Mouse (Mus musculus): Measurements from ENCODE around the gene Yif1a. TPM values are rescaled to one million over a fixed set of nuclear protein-coding genes. Genes with fewer than 3 reads are reported as not detected.

The Yif1a gene
- 65.4 and 78.0 TPM in 2 replicates for polyA plus RNA-seq (2016; fragmentation: Nextera tagmentation; extraction: Ambion mirVana)

- H3K4me1 ChIP-seq = peaks cover 27% of the 10 kb centered on the region
- H3K9me3 ChIP-seq (replicated peaks) = no peaks in the 10 kb centered on the region
- peak; percentile 98 for DNase-seq (ENCODE audit: low spot score)
- peaks cover 31% of the 10 kb centered on the region for H3K36me3 ChIP-seq
- H3K27me3 ChIP-seq (ENCODE audit: low read depth, poor library complexity, severe bottlenecking) = peaks cover 39% of the 10 kb centered on the region
- peak within 1 kb of the TSS; percentile 85 for H3K4me3 ChIP-seq
- peak within 1 kb of the TSS; percentile 83 for H3K27ac ChIP-seq
- under 1% methylated on average over 58 of the region's 58 CpGs for WGBS
Observed at GRCm38 (mm10) chr19:5087884-5088728, at the start of gene Yif1a. Gene Yif1a (plus strand): TSS chr19:5088538.

DNA sequence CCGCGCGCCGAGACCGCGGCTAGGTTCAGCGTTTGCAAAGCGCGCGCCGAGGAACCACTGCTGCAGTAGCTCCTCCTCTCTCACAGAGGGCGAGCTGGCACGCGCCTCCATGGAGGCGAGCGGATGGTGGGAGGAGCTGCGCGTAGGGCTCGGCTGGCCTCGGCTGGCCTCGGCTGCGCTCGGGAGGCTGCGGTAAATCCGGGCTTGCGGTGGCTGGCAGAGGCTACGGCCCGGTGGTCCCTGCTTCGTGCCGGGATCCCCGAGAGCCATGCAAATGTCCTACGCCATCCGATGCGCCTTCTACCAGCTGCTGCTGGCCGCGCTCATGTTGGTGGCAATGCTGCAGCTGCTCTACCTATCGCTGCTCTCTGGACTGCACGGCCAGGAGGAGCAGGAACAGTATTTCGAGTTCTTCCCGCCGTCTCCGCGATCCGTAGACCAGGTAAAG is 49.6 kb upstream of the Yif1a start, which contains the start of the genes B4gat1 and AC124502.3:
Gene B4gat1, plus strand, starts transcription at position 118 of the 448 bp plus-strand sequence.
Gene AC124502.3, plus strand, starts transcription at position 183 of the 448 bp plus-strand sequence.
- DNase-seq (ENCODE audit: low spot score) = peak; percentile 90
- Histone ChIP-seq H3K4me3 (peak within 1 kb of the TSS; percentile 91), H3K27me3 (ENCODE audit: low read depth, poor library complexity, severe bottlenecking) (no peaks in the 10 kb centered on the region), H3K9me3 (replicated peaks) (no peaks in the 10 kb centered on the region), H3K36me3 (peaks cover 7% of the 10 kb centered on the region), H3K27ac (peak within 1 kb of the TSS; percentile 94), H3K4me1 (peaks cover 46% of the 10 kb centered on the region)
- 0% methylated on average over 44 of the region's 44 CpGs for WGBS

DNA sequence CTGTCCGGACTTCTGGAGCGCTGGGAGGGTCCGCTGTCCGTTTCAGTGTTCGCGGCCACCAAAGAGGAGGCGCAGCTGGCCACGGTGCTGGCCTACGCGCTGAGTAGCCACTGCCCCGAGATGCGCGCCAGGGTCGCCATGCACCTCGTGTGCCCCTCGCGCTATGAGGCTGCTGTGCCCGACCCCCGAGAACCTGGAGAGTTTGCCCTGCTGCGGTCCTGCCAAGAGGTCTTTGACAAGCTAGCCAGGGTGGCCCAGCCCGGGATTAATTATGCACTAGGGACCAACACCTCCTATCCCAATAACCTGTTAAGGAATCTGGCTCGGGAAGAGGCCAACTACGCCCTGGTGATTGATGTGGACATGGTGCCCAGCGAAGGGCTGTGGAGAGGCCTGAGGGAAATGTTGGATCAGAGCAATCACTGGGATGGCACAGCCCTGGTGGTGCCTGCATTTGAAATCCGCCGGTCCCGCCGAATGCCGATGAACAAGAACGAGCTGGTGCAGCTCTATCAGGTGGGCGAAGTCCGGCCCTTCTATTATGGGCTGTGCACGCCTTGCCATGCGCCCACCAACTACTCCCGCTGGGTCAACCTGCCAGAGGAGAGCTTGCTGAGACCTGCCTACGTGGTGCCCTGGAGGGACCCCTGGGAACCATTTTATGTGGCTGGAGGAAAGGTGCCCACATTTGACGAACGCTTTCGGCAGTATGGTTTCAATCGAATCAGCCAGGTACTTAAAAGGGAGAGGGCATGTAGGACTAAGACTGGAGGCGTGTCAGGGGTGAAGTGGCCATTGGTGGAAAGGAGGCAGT is 48.8 kb upstream of the Yif1a start:
- H3K27me3 ChIP-seq (ENCODE audit: low read depth, poor library complexity, severe bottlenecking) = no peaks in the 10 kb centered on the region
- peak; percentile 62 for DNase-seq (ENCODE audit: low spot score)
- H3K4me1 ChIP-seq = peaks cover 46% of the 10 kb centered on the region
- no peaks in the 10 kb centered on the region for H3K9me3 ChIP-seq (replicated peaks)
- 12% methylated on average over 41 of the region's 41 CpGs for WGBS
- peak overlapping the region; percentile 94 for H3K27ac ChIP-seq
- peaks cover 14% of the 10 kb centered on the region for H3K36me3 ChIP-seq
- H3K4me3 ChIP-seq = peak overlapping the region; percentile 91

DNA sequence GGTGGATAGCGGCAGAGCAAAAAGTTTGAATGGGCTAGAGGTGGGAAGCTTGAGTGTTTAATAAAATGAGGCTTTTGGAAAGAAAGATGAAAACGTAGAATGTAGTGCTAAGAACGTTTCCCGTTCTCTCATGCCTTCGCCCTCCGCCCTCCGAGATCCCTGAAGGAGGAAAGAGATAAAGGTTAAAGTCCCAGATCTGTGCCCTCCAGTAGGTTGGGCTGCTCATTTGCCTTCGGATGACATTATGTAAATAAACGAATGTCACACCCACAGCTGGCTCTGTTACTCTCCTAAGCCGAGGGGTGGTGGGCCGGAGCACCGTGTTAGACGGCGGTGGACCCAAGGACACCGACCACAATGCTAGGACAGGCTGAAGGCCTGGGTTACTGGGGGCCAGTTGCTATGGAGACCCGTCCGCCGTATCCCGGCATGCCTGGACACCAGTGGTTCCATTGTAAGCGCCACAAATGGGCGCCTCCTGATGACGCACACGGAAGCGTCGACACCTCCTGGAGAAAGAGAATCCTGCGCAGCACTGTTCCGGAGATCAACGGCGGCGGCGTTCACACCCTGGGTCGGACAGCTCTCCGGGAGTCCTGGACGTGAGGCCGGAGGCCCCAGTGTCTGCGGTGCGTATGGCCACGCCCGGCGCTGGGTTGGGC is 47.3 kb upstream of the Yif1a start, which contains the start of gene Brms1:
Gene Brms1, plus strand, starts transcription at position 493 of the 662 bp plus-strand sequence.
- peaks cover 46% of the 10 kb centered on the region for H3K4me1 ChIP-seq
- WGBS = 10% methylated on average over 40 of the region's 40 CpGs
- H3K9me3 ChIP-seq (replicated peaks) = no peaks in the 10 kb centered on the region
- DNase-seq (ENCODE audit: low spot score) = peak; percentile 96
- H3K27me3 ChIP-seq (ENCODE audit: low read depth, poor library complexity, severe bottlenecking) = no peaks in the 10 kb centered on the region
- peaks cover 17% of the 10 kb centered on the region for H3K36me3 ChIP-seq
- H3K4me3 ChIP-seq = peak within 1 kb of the TSS; percentile 91
- peak within 1 kb of the TSS; percentile 81 for H3K27ac ChIP-seq

DNA sequence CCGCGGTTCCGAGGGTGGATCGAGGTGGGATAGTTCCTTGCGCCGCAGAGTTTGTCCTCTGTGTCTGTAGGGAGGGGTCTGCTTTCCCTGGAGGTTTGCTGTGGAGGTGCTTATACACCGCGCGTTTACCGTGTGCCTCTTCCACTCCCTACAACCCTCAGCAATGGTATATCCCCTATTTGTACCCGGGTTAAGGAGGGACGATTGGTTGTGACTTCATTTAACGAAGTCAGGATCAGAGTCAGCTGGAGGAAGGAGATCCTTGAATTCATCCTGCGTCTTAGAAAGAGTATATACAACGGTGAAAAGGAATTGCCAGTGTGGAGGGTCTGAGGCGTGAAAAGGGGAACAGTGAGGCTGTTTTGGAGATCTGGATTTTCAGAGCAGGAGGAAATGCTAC is 46.8 kb upstream of the Yif1a start:
- WGBS = 2% methylated on average over 16 of the region's 16 CpGs
- Histone ChIP-seq H3K27me3 (ENCODE audit: low read depth, poor library complexity, severe bottlenecking) (no peaks in the 10 kb centered on the region), H3K36me3 (peaks cover 23% of the 10 kb centered on the region), H3K27ac (peak overlapping the region; percentile 81), H3K4me1 (peaks cover 46% of the 10 kb centered on the region), H3K9me3 (replicated peaks) (no peaks in the 10 kb centered on the region), H3K4me3 (peak overlapping the region; percentile 91)
- no peak for DNase-seq (ENCODE audit: low spot score)

GRCm38 (mm10) chr19:5045531-5045930 is 42.8 kb upstream of the Yif1a start:
- 83% methylated on average over 4 of the region's 4 CpGs for WGBS
- H3K36me3 ChIP-seq = peaks cover 58% of the 10 kb centered on the region

GRCm38 (mm10) chr19:5048138-5049056 is 39.9 kb upstream of the Yif1a start:
- H3K36me3 ChIP-seq = peaks cover 58% of the 10 kb centered on the region
- no peak overlapping the region for H3K27ac ChIP-seq
- peaks cover 38% of the 10 kb centered on the region for H3K4me1 ChIP-seq
- no peak for DNase-seq (ENCODE audit: low spot score)
- no peaks in the 10 kb centered on the region for H3K9me3 ChIP-seq (replicated peaks)
- no peak overlapping the region for H3K4me3 ChIP-seq
- H3K27me3 ChIP-seq (ENCODE audit: low read depth, poor library complexity, severe bottlenecking) = peaks cover 40% of the 10 kb centered on the region
- WGBS = 90% methylated on average over 14 of the region's 14 CpGs

More at GRCm38 (mm10) chr19:5045531-5045930, 42.8 kb upstream of the Yif1a start:
- peaks cover 31% of the 10 kb centered on the region for H3K4me1 ChIP-seq
- no peak overlapping the region for H3K27ac ChIP-seq
- no peaks in the 10 kb centered on the region for H3K9me3 ChIP-seq (replicated peaks)
- H3K4me3 ChIP-seq = no peak overlapping the region
- peaks cover 12% of the 10 kb centered on the region for H3K27me3 ChIP-seq (ENCODE audit: low read depth, poor library complexity, severe bottlenecking)
- DNase-seq (ENCODE audit: low spot score) = no peak

DNA sequence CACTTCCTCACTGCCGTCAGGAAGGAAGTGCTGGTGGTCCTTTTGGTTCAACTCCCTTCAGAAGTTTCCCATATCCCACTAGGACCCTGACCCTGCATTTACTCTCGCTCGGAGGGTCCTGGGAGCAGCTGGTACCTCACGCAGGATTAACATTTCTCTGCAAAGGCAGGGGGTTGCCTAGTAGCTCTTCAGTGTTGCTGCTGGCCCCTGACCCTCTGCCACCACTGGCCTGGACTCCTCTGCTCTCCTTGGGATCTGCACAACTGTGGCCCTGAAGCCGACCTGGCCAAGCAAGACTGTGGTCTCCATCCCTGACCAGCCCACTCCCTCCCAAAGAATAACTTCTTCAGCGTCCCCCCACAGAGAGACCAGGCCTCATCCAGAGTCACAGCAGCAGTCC is 39.0 kb upstream of the Yif1a start:
- DNase-seq (ENCODE audit: low spot score) = no peak
- 84% methylated on average over 6 of the region's 6 CpGs for WGBS
- H3K36me3 ChIP-seq = peaks cover 50% of the 10 kb centered on the region
- H3K4me3 ChIP-seq = peak overlapping the region; percentile 41; the same call in 1 of the 2 replicates
- peaks cover 38% of the 10 kb centered on the region for H3K4me1 ChIP-seq
- no peaks in the 10 kb centered on the region for H3K9me3 ChIP-seq (replicated peaks)
- no peak overlapping the region for H3K27ac ChIP-seq
- peaks cover 49% of the 10 kb centered on the region for H3K27me3 ChIP-seq (ENCODE audit: low read depth, poor library complexity, severe bottlenecking)

GRCm38 (mm10) chr19:5050047-5050905 is 38.1 kb upstream of the Yif1a start, which contains the start of gene Rin1:
Gene Rin1 (plus strand): TSS chr19:5050481.
- DNase-seq (ENCODE audit: low spot score) = peak; percentile 73
- Histone ChIP-seq H3K36me3 (peaks cover 48% of the 10 kb centered on the region), H3K27ac (peak within 1 kb of the TSS; percentile 63), H3K9me3 (replicated peaks) (no peaks in the 10 kb centered on the region), H3K4me1 (peaks cover 38% of the 10 kb centered on the region), H3K27me3 (ENCODE audit: low read depth, poor library complexity, severe bottlenecking) (peaks cover 58% of the 10 kb centered on the region), H3K4me3 (peak within 1 kb of the TSS; percentile 41)
- WGBS = 19% methylated on average over 14 of the region's 14 CpGs

DNA sequence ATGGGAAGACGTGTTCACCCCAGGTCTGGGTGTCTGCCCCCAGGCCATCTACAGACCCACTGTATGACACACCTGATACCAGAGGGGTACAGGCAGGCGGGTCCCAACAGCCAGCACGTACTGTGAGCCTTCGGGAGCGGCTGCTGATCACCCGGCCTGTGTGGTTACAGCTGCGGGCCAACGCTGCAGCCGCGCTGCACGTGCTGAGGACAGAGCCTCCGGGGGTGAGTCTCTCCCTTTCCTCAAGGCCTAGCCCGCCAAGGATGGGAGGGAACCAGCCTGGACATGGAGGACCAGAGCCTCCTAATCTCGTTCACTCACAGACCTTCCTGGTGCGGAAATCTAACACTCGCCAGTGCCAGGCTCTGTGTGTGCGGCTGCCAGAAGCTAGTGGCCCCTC is 37.3 kb upstream of the Yif1a start:
- WGBS = 7% methylated on average over 17 of the region's 17 CpGs
- peak; percentile 59 for DNase-seq (ENCODE audit: low spot score)
- no peaks in the 10 kb centered on the region for H3K9me3 ChIP-seq (replicated peaks)
- H3K36me3 ChIP-seq = peaks cover 41% of the 10 kb centered on the region
- H3K4me1 ChIP-seq = peaks cover 39% of the 10 kb centered on the region
- H3K4me3 ChIP-seq = peak overlapping the region; percentile 41
- H3K27me3 ChIP-seq (ENCODE audit: low read depth, poor library complexity, severe bottlenecking) = peaks cover 62% of the 10 kb centered on the region
- H3K27ac ChIP-seq = peak overlapping the region; percentile 63

DNA sequence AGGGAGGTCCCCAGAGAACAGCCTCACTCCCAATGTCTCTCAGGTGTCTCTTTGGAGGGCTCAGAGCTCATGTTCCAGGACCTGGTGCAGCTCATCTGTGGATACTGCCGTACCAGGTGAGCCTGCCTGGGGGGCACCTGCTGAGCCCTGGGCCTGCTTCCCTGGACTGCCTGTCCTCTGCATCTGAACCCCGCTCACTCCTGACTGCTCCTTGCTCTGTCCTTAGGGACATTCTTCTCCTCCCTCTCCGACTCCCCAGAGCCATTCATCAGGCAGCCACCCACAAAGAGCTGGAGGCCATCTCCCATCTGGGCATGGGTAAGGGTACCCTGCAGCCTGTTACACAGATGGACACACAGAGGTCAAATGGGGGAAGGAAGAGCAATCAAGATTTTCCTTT is 36.8 kb upstream of the Yif1a start:
- WGBS = 41% methylated on average over 3 of the region's 3 CpGs
- peak overlapping the region; percentile 41 for H3K4me3 ChIP-seq
- peaks cover 36% of the 10 kb centered on the region for H3K36me3 ChIP-seq
- no peaks in the 10 kb centered on the region for H3K9me3 ChIP-seq (replicated peaks)
- H3K27ac ChIP-seq = peak overlapping the region; percentile 63
- H3K4me1 ChIP-seq = peaks cover 44% of the 10 kb centered on the region
- H3K27me3 ChIP-seq (ENCODE audit: low read depth, poor library complexity, severe bottlenecking) = peaks cover 62% of the 10 kb centered on the region
- no peak for DNase-seq (ENCODE audit: low spot score)

All from limb, embryonic 10.5 days (tissue).